Mouse (Mus musculus): ENCODE data around the gene Olfr30.
"Not testable (repeated sequence)": the region's sequence is repeated elsewhere in the genome, so short reads cannot be mapped to it uniquely, and the experiment has no call there.

Gene Olfr30

GRCm38 (mm10) chr11:58462170-58462569 is at the start of gene Olfr30:
Olfr30 (minus strand) TSS chr11:58462270.
- DNase-seq (ENCODE audit: extremely low read depth, low read depth), result no peak

- not testable (repeated sequence) for DNase-seq (ENCODE audit: extremely low read depth, low read depth)
Measured at GRCm38 (mm10) chr11:58509058-58509457, 47.0 kb upstream of the Olfr30 start.

GRCm38 (mm10) chr11:58502472-58502871 is 40.4 kb upstream of the Olfr30 start, which contains the start of gene Olfr331:
Olfr331 (minus strand) TSS chr11:58502572.
- not testable (repeated sequence) for DNase-seq (ENCODE audit: extremely low read depth, low read depth)

- no peak for DNase-seq (ENCODE audit: extremely low read depth, low read depth)
Measured at GRCm38 (mm10) chr11:58499290-58499689, 37.2 kb upstream of the Olfr30 start.

GRCm38 (mm10) chr11:58498761-58499160 is 36.7 kb upstream of the Olfr30 start:
- no peak for DNase-seq (ENCODE audit: extremely low read depth, low read depth)

GRCm38 (mm10) chr11:58492455-58492854 is 30.4 kb upstream of the Olfr30 start, which contains the start of gene Olfr332:
Olfr332 (minus strand) TSS chr11:58492555.
- no peak for DNase-seq (ENCODE audit: extremely low read depth, low read depth)

GRCm38 (mm10) chr11:58453592-58453991 is 8.5 kb downstream of the Olfr30 start:
- no peak for DNase-seq (ENCODE audit: extremely low read depth, low read depth)

- no peak for DNase-seq (ENCODE audit: extremely low read depth, low read depth)
Measured at GRCm38 (mm10) chr11:58452759-58453158, 9.3 kb downstream of the Olfr30 start, which contains the start of gene Lypd9. Lypd9 (minus strand) TSS chr11:58452923.

GRCm38 (mm10) chr11:58437866-58438265 is 24.2 kb downstream of the Olfr30 start:
- DNase-seq (ENCODE audit: extremely low read depth, low read depth), result no peak

GRCm38 (mm10) chr11:58432259-58432658 is 29.8 kb downstream of the Olfr30 start, which contains the start of gene Gm12253:
Gm12253 (plus strand) TSS chr11:58432559.
- no peak for DNase-seq (ENCODE audit: extremely low read depth, low read depth)

- no peak for DNase-seq (ENCODE audit: extremely low read depth, low read depth)
Measured at GRCm38 (mm10) chr11:58420815-58421214, 41.3 kb downstream of the Olfr30 start, which contains the start of gene 1810065E05Rik. 1810065E05Rik (plus strand) TSS chr11:58421111.

GRCm38 (mm10) chr11:58418336-58418735 is 43.7 kb downstream of the Olfr30 start:
- DNase-seq (ENCODE audit: extremely low read depth, low read depth), result no peak

GRCm38 (mm10) chr11:58408066-58408465 is 54.0 kb downstream of the Olfr30 start:
- DNase-seq (ENCODE audit: extremely low read depth, low read depth), result no peak
